Mouse (Mus musculus) hematopoietic stem cell, adult 5-6 weeks (primary cell): ENCODE results near the gene Susd2. TPM values are rescaled to one million over a fixed set of nuclear protein-coding genes. Genes with fewer than 3 reads are reported as not detected.

Source experiments
- ATAC-seq, 2 experiments: fragments of 125-278 bp in 1 of 2; replicated peaks in 1 of 2; 2 replicates each; pipeline ENCODE4 v1.8.0; 2016 to 2017; ENCODE audit warnings: inconsistent platforms in 2 of 2, mild to moderate bottlenecking in 2 of 2, moderate number of reproducible peaks in 2 of 2, low read depth in 1 of 2, moderate TSS enrichment in 1 of 2; ENCODE audit not compliant: low FRiP score in 2 of 2, poor library complexity in 2 of 2, severe bottlenecking in 2 of 2, insufficient read depth in 1 of 2, low TSS enrichment in 1 of 2
- total RNA-seq: library from RNA; stranded (forward); fragments of 172-1452, 232-1000 nt; gene quantifications from 2 replicates; pipeline ENCODE4 v1.2.3, GENCODE M21; 2017

Susd2 gene
- 0.20 TPM in 1 of 2 replicates, not detected in the other for total RNA-seq

GRCm38 (mm10) chr10:75643741-75644343 lies at the start of gene Susd2:
Susd2 (minus strand) TSS chr10:75644008.
- peak in 1 of 2 experiments; percentile 23; a peak in 1 of 4 replicates for ATAC-seq

- no peak for ATAC-seq
Measured at GRCm38 (mm10) chr10:75688598-75688997, 44.8 kb upstream of the Susd2 start.

GRCm38 (mm10) chr10:75686724-75687123 lies 42.9 kb upstream of the Susd2 start:
- peak in 1 of 2 experiments; percentile 27; a peak in 2 of 4 replicates for ATAC-seq

- ATAC-seq = peak; percentile 48 to 57; a peak in 1 of 4 replicates
Measured at GRCm38 (mm10) chr10:75684035-75685004, 40.5 kb upstream of the Susd2 start.

GRCm38 (mm10) chr10:75680574-75681001 lies 36.8 kb upstream of the Susd2 start:
- no peak for ATAC-seq

GRCm38 (mm10) chr10:75679204-75679603 lies 35.4 kb upstream of the Susd2 start:
- ATAC-seq = no peak

- no peak for ATAC-seq
Measured at GRCm38 (mm10) chr10:75677989-75678388, 34.2 kb upstream of the Susd2 start.

GRCm38 (mm10) chr10:75677571-75677970 lies 33.8 kb upstream of the Susd2 start:
- no peak for ATAC-seq

GRCm38 (mm10) chr10:75676819-75677565 lies 33.2 kb upstream of the Susd2 start:
- no peak; a peak in 1 of 4 replicates for ATAC-seq

GRCm38 (mm10) chr10:75676286-75676685 lies 32.5 kb upstream of the Susd2 start:
- no peak for ATAC-seq

- ATAC-seq = peak in 1 of 2 experiments; percentile 57; a peak in 2 of 4 replicates
Measured at GRCm38 (mm10) chr10:75675594-75675993, 31.8 kb upstream of the Susd2 start.

GRCm38 (mm10) chr10:75669936-75670335 lies 26.1 kb upstream of the Susd2 start:
- no peak for ATAC-seq

GRCm38 (mm10) chr10:75667911-75668270 lies 24.1 kb upstream of the Susd2 start:
- ATAC-seq = peak; percentile 48 to 65

GRCm38 (mm10) chr10:75667115-75667910 lies 23.5 kb upstream of the Susd2 start:
- peak; percentile 48 to 59 for ATAC-seq

- ATAC-seq = no peak
Measured at GRCm38 (mm10) chr10:75666451-75667030, 22.7 kb upstream of the Susd2 start.

GRCm38 (mm10) chr10:75664673-75665270 lies 21.0 kb upstream of the Susd2 start:
- no peak for ATAC-seq
